Mouse (Mus musculus) effector memory CD4-positive, alpha-beta T cell, adult 7 months (primary cell): Measurements from ENCODE around the gene Fam110a. TPM values are rescaled to one million over a fixed set of nuclear protein-coding genes. Genes with fewer than 3 reads are reported as not detected.

ENCODE experiments used
- polyA plus RNA-seq: library from polyadenylated mRNA; unstranded; fragments of 100-300 nt; shearing (Covaris generic); gene quantifications from one replicate; pipeline ENCODE4 v1.2.1, GENCODE M21; 2017

The Fam110a gene
- polyA plus RNA-seq, result 108 TPM

DNA sequence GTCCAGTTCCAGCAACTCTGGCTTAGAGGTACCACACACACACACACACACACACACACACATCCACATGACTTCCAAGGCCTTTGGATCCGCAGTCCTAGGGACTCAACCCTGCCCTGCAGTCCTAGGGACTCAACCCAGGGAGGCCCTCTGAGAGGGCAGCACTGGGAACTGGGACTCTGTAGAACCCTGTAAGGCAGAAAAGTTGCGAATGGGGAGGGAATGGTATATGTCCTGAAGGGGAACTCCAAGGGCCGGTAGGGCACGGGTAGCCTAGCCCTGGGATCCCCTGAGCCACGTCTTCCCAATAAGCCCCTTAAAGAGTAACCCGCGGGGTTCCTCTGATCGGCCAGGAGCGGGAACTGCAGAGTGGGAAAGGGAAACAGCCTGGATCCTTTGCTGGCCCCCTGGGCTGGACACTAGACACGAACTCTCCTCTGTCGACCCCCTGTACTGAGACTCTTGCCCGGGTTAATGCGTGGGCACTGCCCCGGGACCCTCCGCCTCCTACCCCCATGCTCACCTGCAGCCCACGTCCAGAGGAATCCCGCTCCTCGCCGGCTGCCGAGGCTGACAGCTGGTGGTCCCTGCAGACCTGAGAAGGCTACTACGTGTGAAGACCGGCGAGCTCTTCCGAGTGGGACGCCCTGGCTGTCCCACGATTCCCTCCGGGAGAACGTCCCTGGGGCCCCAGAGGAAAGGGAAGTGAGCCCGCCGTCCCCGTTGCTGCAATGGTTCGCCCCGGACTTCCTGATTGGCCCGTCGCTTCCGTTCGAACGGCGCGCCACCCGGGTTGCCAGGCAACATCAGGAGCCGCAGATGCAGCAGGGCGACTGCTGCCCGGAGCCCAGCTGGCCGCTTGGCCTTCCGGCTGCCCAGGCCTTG lies at the start of gene Fam110a:
Gene Fam110a (minus strand): TSS at position 750 of the 885 bp plus-strand sequence.

DNA sequence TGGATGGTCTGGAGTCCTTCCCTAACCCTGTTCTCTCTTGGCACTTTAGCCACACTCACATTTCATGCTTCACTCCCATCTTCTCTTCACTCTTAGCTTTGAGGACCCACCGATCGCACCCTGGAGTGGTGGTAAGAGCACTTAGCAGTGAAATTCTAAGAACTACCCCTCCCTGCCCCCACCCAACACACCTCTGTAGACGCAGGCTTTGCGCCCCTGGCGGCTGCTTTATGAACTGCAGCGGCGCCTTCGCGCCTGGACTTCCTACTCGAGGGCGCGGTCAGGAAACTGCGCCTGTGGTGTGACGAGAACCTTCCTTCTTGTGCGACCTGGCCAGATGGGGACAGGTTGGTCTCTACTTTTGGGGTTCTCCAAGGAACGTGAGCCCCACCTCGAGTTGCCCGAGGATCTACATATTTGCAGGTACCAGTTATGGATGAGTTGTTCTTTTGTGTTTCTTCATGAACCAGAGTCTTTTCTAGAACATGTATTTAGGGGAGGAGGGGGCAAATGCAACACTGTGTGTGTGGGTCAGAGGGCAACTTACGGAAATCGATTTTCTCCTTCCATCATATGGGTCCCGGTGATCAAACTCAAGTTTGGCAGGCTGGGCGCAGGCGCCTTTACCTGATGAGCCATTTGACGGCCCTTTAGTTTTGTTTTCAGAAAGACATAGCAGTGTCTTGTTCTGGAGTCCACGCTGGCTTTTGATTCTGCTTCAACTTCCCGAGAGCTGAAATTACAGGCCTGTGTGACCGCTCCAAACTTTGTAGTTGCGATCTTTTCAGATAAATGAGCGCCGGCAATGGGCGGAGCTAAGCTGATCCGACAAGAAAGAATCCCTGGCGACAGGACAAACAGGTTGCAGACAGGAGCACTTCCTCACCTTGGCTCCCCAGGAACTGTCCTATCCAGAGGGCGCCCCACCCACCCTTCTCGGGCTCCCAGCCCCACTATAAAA lies 16.5 kb upstream of the Fam110a start, which contains the start of gene Slc52a3:
Gene Slc52a3 (plus strand): TSS at position 283 of the 961 bp plus-strand sequence.

Other genes starting within 250 kb of the Fam110a start
- 52.7 TPM for gene Psmf1, start 236.0 kb downstream of the Fam110a start, polyA plus RNA-seq
- gene Rspo4, start 137.3 kb downstream of the Fam110a start, polyA plus RNA-seq, result not detected
- gene Angpt4, start 69.0 kb downstream of the Fam110a start, polyA plus RNA-seq, result not detected
- 14.0 TPM for gene Slc52a3, start 16.3 kb upstream of the Fam110a start, polyA plus RNA-seq
- gene Scrt2, start 101.3 kb upstream of the Fam110a start, polyA plus RNA-seq, result not detected
- 5.7 TPM for gene Srxn1, start 125.3 kb upstream of the Fam110a start, polyA plus RNA-seq
- gene Tcf15, start 163.3 kb upstream of the Fam110a start, polyA plus RNA-seq, result not detected
- 34.2 TPM for gene Csnk2a1, start 246.6 kb upstream of the Fam110a start, polyA plus RNA-seq